In genomic region chr16:76878576-76878975, GRCm38 (mm10) we compare ENCODE assay signal across 31 mouse cellular contexts.
"Had no signal": no experiment of that assay in that cellular context is flagged by ENCODE, and none has a peak within 500 bp of the region (broad histone marks: within the 10 kb centered on the region; RNA-seq: fewer than 3 reads in every experiment).

No protein-coding gene starts in this region.

- ATAC-seq: liver, embryonic 12.5 days; liver, postnatal 0 days; lung, postnatal 0 days; midbrain, embryonic 13.5 days; midbrain, embryonic 15.5 days; midbrain, embryonic 16.5 days had no signal

- H3K9ac ChIP-seq: limb, embryonic 12.5 days; limb, embryonic 13.5 days; limb, embryonic 15.5 days; liver, embryonic 12.5 days; liver, embryonic 13.5 days; liver, embryonic 14.5 days; liver, embryonic 15.5 days; liver, postnatal 0 days; lung, embryonic 14.5 days; lung, embryonic 15.5 days; midbrain, embryonic 12.5 days; midbrain, embryonic 13.5 days; midbrain, embryonic 15.5 days had no signal

- H3K4me3 ChIP-seq: limb, embryonic 10.5 days; limb, embryonic 12.5 days; limb, embryonic 13.5 days; limb, embryonic 15.5 days; liver, embryonic 12.5 days; liver, embryonic 13.5 days; liver, embryonic 15.5 days; lung, embryonic 15.5 days; megakaryocyte, embryonic 14.5 days; midbrain, embryonic 10.5 days; midbrain, embryonic 12.5 days; midbrain, embryonic 13.5 days; midbrain, embryonic 15.5 days; myocyte had no signal

- DNase-seq: left cerebral cortex, postnatal 4 days; liver; liver, embryonic 13.5 days; liver, postnatal 0 days; lung, adult 18-20 months; lung, adult 2 months; lung, embryonic 14.5 days; lung, postnatal 10 days; lung, postnatal 14 days; lung, postnatal 36 days; lung, postnatal 4 days; midbrain, embryonic 14.5 days had no signal

- H3K36me3 ChIP-seq: limb, embryonic 10.5 days; limb, embryonic 12.5 days; limb, embryonic 13.5 days; limb, embryonic 15.5 days; liver, embryonic 12.5 days; liver, embryonic 13.5 days; liver, embryonic 15.5 days; lung, embryonic 15.5 days; midbrain, embryonic 10.5 days; midbrain, embryonic 12.5 days; midbrain, embryonic 13.5 days; midbrain, embryonic 15.5 days had no signal

- H3K27ac ChIP-seq: limb, embryonic 10.5 days; limb, embryonic 12.5 days; limb, embryonic 13.5 days; limb, embryonic 15.5 days; liver, embryonic 12.5 days; liver, embryonic 13.5 days; liver, embryonic 14.5 days; liver, embryonic 15.5 days; lung, embryonic 15.5 days; macrophage; midbrain, embryonic 10.5 days; midbrain, embryonic 12.5 days; midbrain, embryonic 13.5 days; midbrain, embryonic 15.5 days had no signal

- H3K4me1 ChIP-seq: limb, embryonic 12.5 days; limb, embryonic 13.5 days; limb, embryonic 15.5 days; liver, embryonic 12.5 days; liver, embryonic 13.5 days; liver, embryonic 15.5 days; lung, embryonic 15.5 days; megakaryocyte, embryonic 14.5 days; midbrain, embryonic 12.5 days; midbrain, embryonic 15.5 days had no signal

- H3K27me3 ChIP-seq: limb, embryonic 12.5 days; limb, embryonic 13.5 days; limb, embryonic 15.5 days; liver, embryonic 12.5 days; liver, embryonic 13.5 days; liver, embryonic 15.5 days; lung, embryonic 15.5 days; megakaryocyte, embryonic 14.5 days; midbrain, embryonic 15.5 days had no signal

- H3K9me3 ChIP-seq: limb, embryonic 10.5 days; limb, embryonic 12.5 days; limb, embryonic 13.5 days; limb, embryonic 15.5 days; liver, embryonic 12.5 days; liver, embryonic 13.5 days; liver, embryonic 15.5 days; lung, embryonic 15.5 days; megakaryocyte, embryonic 14.5 days; midbrain, embryonic 10.5 days; midbrain, embryonic 12.5 days; midbrain, embryonic 13.5 days; midbrain, embryonic 15.5 days had no signal

- H3K4me2 ChIP-seq: limb, embryonic 12.5 days; limb, embryonic 13.5 days; limb, embryonic 15.5 days; liver, embryonic 11.5 days; liver, embryonic 12.5 days; liver, embryonic 13.5 days; liver, embryonic 15.5 days; lung, embryonic 14.5 days; lung, embryonic 15.5 days; midbrain, embryonic 11.5 days; midbrain, embryonic 12.5 days; midbrain, embryonic 13.5 days; midbrain, embryonic 15.5 days had no signal
